Mouse (Mus musculus) c-Kit-negative CD71-positive TER-119-positive erythroid progenitor cells, embryonic 14.5 days (primary cell): ENCODE measurements at regions not wholly inside any gene's neighbourhood (a gene's known extent, or its start where the extent isn't known, plus 50 kb on each side); places are given as distances from the start of the nearest gene placed in this dataset.

Source experiments
- DNase-seq: peaks from one replicate; pipeline ENCODE4 v3.0.0-alpha.2; 2013; ENCODE audit warnings: low read depth, low spot score

GRCm38 (mm10) chr9:113496176-113496732, 211.8 kb downstream of the Pdcd6ip start:
- no peak for DNase-seq

- no peak for DNase-seq
These were observed 219.4 kb downstream of the Pdcd6ip start for GRCm38 (mm10) chr9:113488651-113489050.

- DNase-seq, result no peak
These were observed 221.5 kb downstream of the Pdcd6ip start for GRCm38 (mm10) chr9:113486494-113487081.

- no peak for DNase-seq
These were observed 228.2 kb downstream of the Pdcd6ip start for GRCm38 (mm10) chr9:113479897-113480296.

GRCm38 (mm10) chr9:113478761-113479265, 229.2 kb downstream of the Pdcd6ip start:
- DNase-seq, result no peak

- no peak for DNase-seq
These were observed 236.3 kb downstream of the Pdcd6ip start for GRCm38 (mm10) chr9:113471781-113472180.

- no peak for DNase-seq
These were observed 245.2 kb downstream of the Pdcd6ip start for GRCm38 (mm10) chr9:113462888-113463287.

GRCm38 (mm10) chr9:113462267-113462887, 245.7 kb downstream of the Pdcd6ip start:
- DNase-seq, result no peak

- no peak for DNase-seq
These were observed 248.2 kb downstream of the Pdcd6ip start for GRCm38 (mm10) chr9:113459885-113460284.

- DNase-seq, result no peak
These were observed 248.8 kb downstream of the Pdcd6ip start for GRCm38 (mm10) chr9:113459221-113459620.

- DNase-seq, result no peak
These were observed 249.3 kb downstream of the Pdcd6ip start for GRCm38 (mm10) chr9:113458741-113459154.

- DNase-seq, result no peak
These were observed 250.7 kb downstream of the Pdcd6ip start for GRCm38 (mm10) chr9:113457169-113457850.

- no peak for DNase-seq
These were observed 252.5 kb downstream of the Pdcd6ip start for GRCm38 (mm10) chr9:113455577-113455976.

GRCm38 (mm10) chr9:113453231-113453630, 254.8 kb downstream of the Pdcd6ip start:
- no peak for DNase-seq

- no peak for DNase-seq
These were observed 266.2 kb downstream of the Pdcd6ip start for GRCm38 (mm10) chr9:113441770-113442411.

GRCm38 (mm10) chr9:113438394-113438793, 269.7 kb downstream of the Pdcd6ip start:
- no peak for DNase-seq

- no peak for DNase-seq
These were observed 272.1 kb downstream of the Pdcd6ip start for GRCm38 (mm10) chr9:113435921-113436320.

- no peak for DNase-seq
These were observed 274.6 kb downstream of the Pdcd6ip start for GRCm38 (mm10) chr9:113433424-113433823.

- DNase-seq, result no peak
These were observed 275.4 kb downstream of the Pdcd6ip start for GRCm38 (mm10) chr9:113432601-113433179.

- no peak for DNase-seq
These were observed 277.6 kb downstream of the Pdcd6ip start for GRCm38 (mm10) chr9:113430411-113430810.

GRCm38 (mm10) chr9:113427281-113427680, 280.8 kb downstream of the Pdcd6ip start:
- DNase-seq, result no peak
